Mouse (Mus musculus) liver, postnatal 0 days (tissue): ENCODE measurements around the gene Plxnc1.

Source experiments
- CTCF ChIP-seq: sonication (generic); IDR thresholded peaks from 2 replicates; pipeline ENCODE4 v1.5.1; 2016; ENCODE audit warnings: antibody characterized with exemption, low read depth
- EP300 ChIP-seq: IDR thresholded peaks from 2 replicates; pipeline ENCODE4 v1.6.1; 2016; ENCODE audit warnings: antibody characterized with exemption, low read depth, mild to moderate bottlenecking

DNA sequence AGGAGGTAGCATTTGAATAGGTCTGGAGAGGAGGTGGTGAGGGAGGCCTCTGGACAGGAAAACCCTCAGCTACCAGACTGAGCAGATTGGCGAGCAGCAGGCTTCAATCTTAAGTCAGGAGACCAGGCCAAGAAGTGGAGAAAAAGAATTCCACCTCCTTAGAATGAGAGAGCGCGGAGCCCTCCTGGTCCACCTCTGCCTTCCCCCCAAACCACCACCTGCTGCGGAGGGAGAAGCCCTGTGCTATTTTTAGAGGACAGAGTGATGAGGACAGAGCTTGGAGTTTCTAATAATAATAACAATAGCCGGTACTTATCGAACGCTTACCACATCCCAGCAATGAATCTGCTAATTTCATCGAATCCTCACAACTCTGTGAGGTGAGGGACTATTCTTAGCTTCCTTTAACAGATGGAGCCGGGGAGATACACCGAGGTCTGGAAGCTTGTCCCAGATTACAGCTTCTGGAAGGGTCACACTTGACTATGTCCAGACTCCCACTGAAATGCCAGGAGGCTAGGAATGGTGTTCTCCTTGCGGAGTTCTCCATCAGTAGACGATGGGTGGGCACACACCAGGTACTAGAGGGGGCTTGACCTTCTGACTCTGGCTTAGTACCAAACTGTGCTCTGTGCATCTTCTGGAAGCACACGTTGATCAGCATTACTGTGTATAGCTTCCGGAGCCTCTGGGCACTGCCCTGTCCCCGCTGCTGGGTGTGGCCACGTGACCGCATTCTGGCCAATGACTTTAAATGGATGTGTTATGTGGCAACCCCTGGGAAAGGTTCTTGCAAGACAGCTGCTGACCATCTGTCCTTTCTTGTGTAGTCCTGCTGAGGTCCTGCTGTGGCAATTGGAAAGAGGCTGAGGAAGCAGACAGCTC lies 125.6 kb downstream of the Plxnc1 start:
- no peak for TF ChIP-seq CTCF
- TF ChIP-seq EP300: no peak
